Comparison of ENCODE assay signal across 21 mouse cellular contexts in the genomic region with DNA sequence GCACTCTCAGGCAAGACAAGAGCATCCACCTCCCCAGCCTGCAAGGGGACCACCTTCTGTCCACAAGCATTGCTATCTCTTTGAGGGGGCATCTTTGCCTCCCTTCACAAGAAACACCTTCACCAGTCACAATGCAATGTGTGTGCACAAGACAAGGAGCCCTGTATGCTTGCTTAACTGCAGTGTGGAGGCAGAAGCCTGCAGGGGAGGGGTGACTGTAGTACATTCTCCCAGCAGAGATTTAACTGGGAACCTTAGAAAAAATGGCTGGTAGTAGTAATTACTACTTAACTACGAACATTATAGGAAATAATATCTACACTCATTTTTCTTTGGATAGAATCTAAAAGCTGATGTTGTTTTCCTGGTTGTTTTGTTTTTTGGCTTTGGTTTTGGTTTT. TPM values are rescaled to one million over a fixed set of nuclear protein-coding genes. Genes with fewer than 3 reads are reported as not detected.
DNase-seq lines count a peak whose midpoint lies in the region; ATAC-seq lines count a peak whose summit lies in the region.
"Had no signal": no experiment of that assay in that cellular context is flagged by ENCODE, and none has a peak within 500 bp of the region (broad histone marks: within the 10 kb centered on the region; RNA-seq: fewer than 3 reads in every experiment).

No protein-coding gene starts in this region.

- intact Hi-C loops in heart, postnatal 10 days (cut with DNase I), result no loop called here
- intact Hi-C loops in left cerebral cortex, postnatal 25 days (cut with DNase I), result no loop called here

- peak overlapping the region; percentile 77 for H3K27ac ChIP-seq in brown adipose tissue, adult 24 weeks (replicated peaks; ENCODE audit: low read depth, low read length)
- H3K27ac ChIP-seq: embryonic facial prominence, embryonic 10.5 days; forebrain, embryonic 13.5 days; heart, embryonic 13.5 days; hindbrain, embryonic 12.5 days had no signal

- H3K9me3 ChIP-seq in megakaryocyte, embryonic 14.5 days, result no peaks in the 10 kb centered on the region
- H3K9me3 ChIP-seq: embryonic facial prominence, embryonic 10.5 days; forebrain, embryonic 13.5 days; heart, embryonic 13.5 days; hindbrain, embryonic 12.5 days had no signal

- no peaks in the 10 kb centered on the region for H3K27me3 ChIP-seq in megakaryocyte, embryonic 14.5 days (replicated peaks)
- H3K27me3 ChIP-seq: forebrain, embryonic 13.5 days; heart, embryonic 13.5 days; hindbrain, embryonic 12.5 days had no signal

- H3K4me3 ChIP-seq in megakaryocyte, embryonic 14.5 days (replicated peaks), result peak overlapping the region; percentile 80
- no peak overlapping the region for H3K4me3 ChIP-seq in brown adipose tissue, adult 24 weeks (ENCODE audit: insufficient read depth, low read depth, low read length)
- H3K4me3 ChIP-seq: embryonic facial prominence, embryonic 10.5 days; forebrain, embryonic 13.5 days; heart, embryonic 13.5 days; hindbrain, embryonic 12.5 days had no signal

- peaks cover 54% of the 10 kb centered on the region for H3K4me1 ChIP-seq in megakaryocyte, embryonic 14.5 days
- H3K4me1 ChIP-seq in brown adipose tissue, adult 24 weeks (ENCODE audit: control insufficient read depth, insufficient read depth, insufficient read length, low read length), result peaks cover 31% of the 10 kb centered on the region

- H3K36me3 ChIP-seq in megakaryocyte, embryonic 14.5 days (replicated peaks; ENCODE audit: low read length), result peaks cover 25% of the 10 kb centered on the region
- H3K36me3 ChIP-seq: hindbrain, embryonic 12.5 days had no signal

- no peak for ATAC-seq in megakaryocyte, adult 5-6 weeks (ENCODE audit: poor library complexity, severe bottlenecking)
- ATAC-seq: forebrain, embryonic 13.5 days; forebrain, postnatal 0 days; hindbrain, embryonic 16.5 days; inflammation-experienced regulatory T-cells, adult 6 months had no signal

- peak; percentile 79 for DNase-seq in heart, adult 11 months
- DNase-seq in heart, postnatal 10 days, result no peak
- no peak for DNase-seq in left cerebral cortex, postnatal 25 days (ENCODE audit: low spot score in 2 of 2)
- no peak for DNase-seq in cerebellum, adult 8-10 months
- DNase-seq: adrenal gland, adult 2 months; adrenal gland, postnatal 25 days; cerebellum, adult 11 months; cerebellum, adult 9-11 months; forebrain, postnatal 0 days; gastrocnemius, postnatal 14 days; heart, postnatal 4 days had no signal

RNA-seq across cellular contexts. Expression of gene Lipa, which starts 5.3 kb away (rescaled TPM):
- total RNA-seq in heart, postnatal 10 days (2021), result 10 to 100 TPM; 28.6 to 29.1 TPM
- 1.4 TPM in 1 of 2 replicates, not detected in the other for polyA plus RNA-seq in megakaryocyte, embryonic 14.5 days (2012; ENCODE audit: insufficient read depth, low replicate concordance)
- total RNA-seq in megakaryocyte, adult 5-6 weeks (2015), result 119 and 136 TPM in 2 replicates
- total RNA-seq in megakaryocyte, adult 5-6 weeks (2017), result 69.1 and 73.0 TPM in 2 replicates
- 84.3 and 109 TPM in 2 replicates for polyA plus RNA-seq in brown adipose tissue, adult 24 weeks (2012; ENCODE audit: insufficient read depth, insufficient read length, missing spikeins)
- total RNA-seq in left cerebral cortex, postnatal 25 days (2021), result 10 to 100 TPM; 17.5 to 19.7 TPM

RNA-seq across cellular contexts. Expression of gene Ifit2, which starts 28.5 kb away (rescaled TPM):
- 1 to 10 TPM; 4.9 to 7.3 TPM for total RNA-seq in heart, postnatal 10 days (2021)
- 0.25 TPM in 1 of 2 replicates, not detected in the other for polyA plus RNA-seq in megakaryocyte, embryonic 14.5 days (2012; ENCODE audit: insufficient read depth, low replicate concordance)
- total RNA-seq in megakaryocyte, adult 5-6 weeks (2015), result 10.1 and 10.2 TPM in 2 replicates
- total RNA-seq in megakaryocyte, adult 5-6 weeks (2017), result 20.2 and 21.2 TPM in 2 replicates
- 2.2 and 2.8 TPM in 2 replicates for polyA plus RNA-seq in brown adipose tissue, adult 24 weeks (2012; ENCODE audit: insufficient read depth, insufficient read length, missing spikeins)
- 1 to 10 TPM; 5.6 to 7.2 TPM for total RNA-seq in left cerebral cortex, postnatal 25 days (2021)

RNA-seq across cellular contexts. Expression of gene Ch25h, which starts 47.0 kb away (rescaled TPM):
- under 1 TPM in 1 of 2 experiments, not detected in 1; 0.42 TPM for total RNA-seq in heart, postnatal 10 days (2021)
- not detected in 2 replicates for polyA plus RNA-seq in megakaryocyte, embryonic 14.5 days (2012; ENCODE audit: insufficient read depth, low replicate concordance)
- total RNA-seq in megakaryocyte, adult 5-6 weeks (2015), result not detected in 2 replicates
- total RNA-seq in megakaryocyte, adult 5-6 weeks (2017), result not detected in 2 replicates
- 0.75 TPM in 1 of 2 replicates, not detected in the other for polyA plus RNA-seq in brown adipose tissue, adult 24 weeks (2012; ENCODE audit: insufficient read depth, insufficient read length, missing spikeins)
- total RNA-seq in left cerebral cortex, postnatal 25 days (2021), result under 1 TPM; 0.23 to 0.50 TPM
- total RNA-seq: gastrocnemius, adult 18-20 months; gastrocnemius, postnatal 14 days had no signal
